ENCODE assay signal across 24 mouse cellular contexts in genomic region chr14:61703916-61704315, GRCm38 (mm10).
"Had no signal": no experiment of that assay in that cellular context is flagged by ENCODE, and none has a peak within 500 bp of the region (broad histone marks: within the 10 kb centered on the region; RNA-seq: fewer than 3 reads in every experiment).

No protein-coding gene starts in this region.

- H3K9me3 ChIP-seq: heart, embryonic 13.5 days; heart, embryonic 15.5 days; hindbrain, embryonic 13.5 days; hindbrain, embryonic 15.5 days; kidney, embryonic 15.5 days; limb, embryonic 13.5 days; limb, embryonic 15.5 days; liver, embryonic 12.5 days had no signal

- H3K27ac ChIP-seq: heart, embryonic 13.5 days; heart, embryonic 15.5 days; hindbrain, embryonic 13.5 days; hindbrain, embryonic 15.5 days; hindbrain, postnatal 0 days; kidney, embryonic 15.5 days; kidney, postnatal 0 days; left cerebral cortex, adult 2 months; limb, embryonic 13.5 days; limb, embryonic 15.5 days; liver, embryonic 12.5 days; liver, embryonic 14.5 days had no signal

- H3K36me3 ChIP-seq: heart, embryonic 13.5 days; heart, embryonic 15.5 days; hindbrain, embryonic 13.5 days; hindbrain, embryonic 15.5 days; kidney, embryonic 15.5 days; limb, embryonic 13.5 days; limb, embryonic 15.5 days; liver, embryonic 12.5 days had no signal

- DNase-seq: gastrocnemius, postnatal 14 days; gastrocnemius, postnatal 36 days; heart, adult 18-20 months; heart, postnatal 14 days; heart, postnatal 36 days; kidney, adult 11 months; kidney, adult 2 months; kidney, adult 9 months; kidney, postnatal 14 days; kidney, postnatal 36 days; layer of hippocampus, adult 9-11 months; layer of hippocampus, postnatal 36 days had no signal

- H3K27me3 ChIP-seq: heart, embryonic 13.5 days; heart, embryonic 15.5 days; hindbrain, embryonic 13.5 days; kidney, embryonic 15.5 days; limb, embryonic 13.5 days; limb, embryonic 15.5 days; liver, embryonic 12.5 days had no signal

- H3K4me3 ChIP-seq: heart, embryonic 13.5 days; heart, embryonic 15.5 days; hindbrain, embryonic 13.5 days; hindbrain, embryonic 15.5 days; kidney, embryonic 15.5 days; left cerebral cortex, adult 2 months; limb, embryonic 13.5 days; limb, embryonic 15.5 days; liver, embryonic 12.5 days had no signal

- H3K4me1 ChIP-seq: heart, embryonic 13.5 days; heart, embryonic 15.5 days; hindbrain, embryonic 13.5 days; kidney, embryonic 15.5 days; liver, embryonic 12.5 days had no signal
